Mouse (Mus musculus): ENCODE measurements around the gene Skida1. TPM values are rescaled to one million over a fixed set of nuclear protein-coding genes. Genes with fewer than 3 reads are reported as not detected.
A peak's percentile ranks its signal among the peaks of the same experiment; 100 is the strongest.

Skida1 gene
- total RNA-seq, 1 experiment from 2014 or later: not detected

- no peak for ATAC-seq (replicated peaks; ENCODE audit: low read depth, poor library complexity, severe bottlenecking)
These were observed 8.3 kb downstream of the Skida1 start for GRCm38 (mm10) chr2:18040347-18041160.

GRCm38 (mm10) chr2:18039566-18040290 lies 9.1 kb downstream of the Skida1 start:
- no peak for ATAC-seq (replicated peaks; ENCODE audit: low read depth, poor library complexity, severe bottlenecking)

GRCm38 (mm10) chr2:18038895-18039371 lies 9.9 kb downstream of the Skida1 start:
- no peak for ATAC-seq (replicated peaks; ENCODE audit: low read depth, poor library complexity, severe bottlenecking)

GRCm38 (mm10) chr2:18038141-18038752 lies 10.6 kb downstream of the Skida1 start:
- no peak for ATAC-seq (replicated peaks; ENCODE audit: low read depth, poor library complexity, severe bottlenecking)

- ATAC-seq (replicated peaks; ENCODE audit: low read depth, poor library complexity, severe bottlenecking): no peak
These were observed 11.4 kb downstream of the Skida1 start, which contains the start of gene A930004D18Rik for GRCm38 (mm10) chr2:18037491-18037890. Gene A930004D18Rik (minus strand): TSS chr2:18037737.

GRCm38 (mm10) chr2:18034371-18035250 lies 14.2 kb downstream of the Skida1 start:
- ATAC-seq (replicated peaks; ENCODE audit: low read depth, poor library complexity, severe bottlenecking): no peak

GRCm38 (mm10) chr2:18033166-18034108 lies 15.4 kb downstream of the Skida1 start:
- ATAC-seq (replicated peaks; ENCODE audit: low read depth, poor library complexity, severe bottlenecking): no peak

- ATAC-seq (replicated peaks; ENCODE audit: low read depth, poor library complexity, severe bottlenecking): no peak
These were observed 16.3 kb downstream of the Skida1 start for GRCm38 (mm10) chr2:18032538-18032895.

- no peak for ATAC-seq (replicated peaks; ENCODE audit: low read depth, poor library complexity, severe bottlenecking)
These were observed 16.9 kb downstream of the Skida1 start for GRCm38 (mm10) chr2:18031831-18032537.

GRCm38 (mm10) chr2:18031271-18031821 lies 17.5 kb downstream of the Skida1 start:
- ATAC-seq (replicated peaks; ENCODE audit: low read depth, poor library complexity, severe bottlenecking): no peak

GRCm38 (mm10) chr2:18030581-18030980 lies 18.3 kb downstream of the Skida1 start:
- ATAC-seq (replicated peaks; ENCODE audit: low read depth, poor library complexity, severe bottlenecking): no peak

- no peak for ATAC-seq (replicated peaks; ENCODE audit: low read depth, poor library complexity, severe bottlenecking)
These were observed 19.2 kb downstream of the Skida1 start for GRCm38 (mm10) chr2:18029656-18030055.

GRCm38 (mm10) chr2:18028140-18029021 lies 20.5 kb downstream of the Skida1 start:
- ATAC-seq (replicated peaks; ENCODE audit: low read depth, poor library complexity, severe bottlenecking): peak; percentile 19

- peak; percentile 82 for ATAC-seq (replicated peaks; ENCODE audit: low read depth, poor library complexity, severe bottlenecking)
These were observed 21.3 kb downstream of the Skida1 start for GRCm38 (mm10) chr2:18027448-18028139.

GRCm38 (mm10) chr2:18026116-18026947 lies 22.5 kb downstream of the Skida1 start:
- ATAC-seq (replicated peaks; ENCODE audit: low read depth, poor library complexity, severe bottlenecking): peak; percentile 26

- ATAC-seq (replicated peaks; ENCODE audit: low read depth, poor library complexity, severe bottlenecking): no peak
These were observed 23.1 kb downstream of the Skida1 start for GRCm38 (mm10) chr2:18025781-18026115.
